Mouse (Mus musculus) stomach, postnatal 0 days (tissue): ENCODE measurements at regions not wholly inside any gene's neighbourhood (a gene's known extent, or its start where the extent isn't known, plus 50 kb on each side); places are given as distances from the start of the nearest gene placed in this dataset.

Experiments
- CTCF ChIP-seq: IDR thresholded peaks from 2 replicates; pipeline ENCODE4 v1.5.1; 2016; ENCODE audit warnings: antibody characterized with exemption, low read depth, mild to moderate bottlenecking, moderate library complexity
- EP300 ChIP-seq: optimal IDR thresholded peaks from 2 replicates; pipeline ENCODE3; 2016; ENCODE audit warnings: antibody characterized with exemption

- TF ChIP-seq CTCF, result no peak
- TF ChIP-seq EP300, result no peak
Measured at GRCm38 (mm10) chr14:74093016-74093415, 432.0 kb downstream of the Gm21750 start.
